Mouse (Mus musculus): Measurements from ENCODE around the gene Fscn2.

GRCm38 (mm10) chr11:120314721-120315415 lies 46.5 kb upstream of the Fscn2 start:
- TF ChIP-seq GATA1 (IDR thresholded peaks at IDR 0.05; ENCODE audit: borderline replicate concordance, low read length) (no peak), FLI1 (IDR thresholded peaks at IDR 0.05; ENCODE audit: low read length) (no peak)
